Mouse (Mus musculus) CD4-positive naive resting alpha-beta T cell, adult 57 days (primary cell): ENCODE measurements around the gene Tmem247. TPM values are rescaled to one million over a fixed set of nuclear protein-coding genes. Genes with fewer than 3 reads are reported as not detected.

Experiments
- total RNA-seq: library from RNA; stranded (reverse); gene quantifications from one replicate; pipeline ENCODE4 v1.2.4, GENCODE M21; 2023

Gene Tmem247
- total RNA-seq, result not detected

GRCm38 (mm10) chr17:86917048-86917447 lies at the start of gene Tmem247:
Gene Tmem247, plus strand, starts transcription at chr17:86917348.

DNA sequence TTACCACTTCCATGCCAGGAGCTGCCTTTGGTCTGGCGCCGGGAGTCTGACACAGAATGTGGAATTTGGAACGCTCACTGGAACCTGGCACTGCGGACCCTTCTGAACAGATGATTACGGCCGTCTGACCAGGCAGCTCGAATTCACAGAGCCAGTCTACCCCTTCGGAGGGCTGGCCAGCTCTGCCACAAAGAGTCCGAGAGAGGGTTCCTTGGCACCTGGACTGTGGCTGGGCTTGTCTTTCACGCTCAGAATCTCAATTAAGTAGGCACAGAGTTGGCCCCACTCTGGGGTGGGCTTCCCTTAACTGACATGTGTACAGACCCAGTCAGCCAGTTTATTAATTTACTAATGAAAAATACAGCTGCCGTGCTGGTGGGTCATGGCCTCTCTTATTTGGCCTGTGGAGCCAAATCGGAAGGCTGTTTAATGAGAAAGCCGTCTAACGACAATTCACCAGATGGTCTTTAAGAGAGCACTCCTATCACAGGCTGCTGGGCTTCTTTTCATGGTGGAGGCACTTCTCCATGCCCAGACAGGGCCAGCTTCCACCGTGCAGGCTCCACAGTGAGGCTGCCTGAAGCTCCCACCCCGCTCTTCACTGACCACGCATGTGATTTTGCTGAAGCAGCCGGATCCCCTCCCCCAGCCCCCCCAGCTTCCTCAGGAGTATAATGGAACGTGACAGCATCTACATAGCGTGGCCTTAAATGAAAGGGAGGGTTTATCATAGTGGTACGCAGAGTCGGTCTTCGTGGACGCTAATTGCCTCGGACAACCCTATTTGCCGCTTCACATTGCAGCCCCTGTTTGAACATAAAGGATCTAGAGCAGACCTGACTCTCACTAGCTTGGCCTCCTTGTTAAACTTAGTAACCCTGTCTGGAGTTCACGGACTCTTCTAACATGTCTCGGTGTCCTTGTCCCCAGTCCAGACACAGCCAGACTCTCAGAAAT lies 31.0 kb downstream of the Tmem247 start, which contains the start of gene Atp6v1e2:
Gene Atp6v1e2 (minus strand): TSS at position 58 of the 957 bp plus-strand sequence.

GRCm38 (mm10) chr17:86962894-86963585 lies 45.9 kb downstream of the Tmem247 start, which contains the start of gene Rhoq:
Gene Rhoq, plus strand, starts transcription at chr17:86963082.

Other genes starting within 250 kb of the Tmem247 start
- gene Epas1, start 163.6 kb upstream of the Tmem247 start, total RNA-seq, result 15.0 TPM
- gene Atp6v1e2, start 30.5 kb downstream of the Tmem247 start, total RNA-seq, result not detected
- gene Rhoq, start 45.7 kb downstream of the Tmem247 start, total RNA-seq, result 4.2 TPM
- 10.3 TPM for gene Pigf, start 108.1 kb downstream of the Tmem247 start, total RNA-seq
- gene Cript, start 108.2 kb downstream of the Tmem247 start, total RNA-seq, result 76.1 TPM
- 21.9 TPM for gene Socs5, start 190.3 kb downstream of the Tmem247 start, total RNA-seq